Mouse (Mus musculus) lung, adult 2 months (tissue): Measurements from ENCODE around the gene Ndufa4l2.

Experiments used
- CTCF ChIP-seq: fragments of 200-500 bp; IDR thresholded peaks from 2 replicates; pipeline ENCODE4 v1.5.1; 2011; ENCODE audit warnings: mild to moderate bottlenecking, low read length, control low read depth; ENCODE audit not compliant: insufficient read depth
- POLR2A ChIP-seq: fragments of 200-500 bp; IDR thresholded peaks from 2 replicates; pipeline ENCODE4 v1.6.1; 2011; ENCODE audit warnings: low read depth, mild to moderate bottlenecking, control low read depth, low read length, borderline replicate concordance; ENCODE audit errors: extremely low read depth

GRCm38 (mm10) chr10:127512307-127512666 lies 2.5 kb upstream of the Ndufa4l2 start:
- TF ChIP-seq CTCF = no peak
- TF ChIP-seq POLR2A = no peak
